Mouse (Mus musculus) ZHBTc4 (cell line): ENCODE measurements around the gene Ly6g6d.

ENCODE experiments used
- DNase-seq: peaks from one replicate; pipeline ENCODE4 v3.0.0-alpha.2; 2011; ENCODE audit warnings: low read depth, low spot score

Ly6g6d gene

DNA sequence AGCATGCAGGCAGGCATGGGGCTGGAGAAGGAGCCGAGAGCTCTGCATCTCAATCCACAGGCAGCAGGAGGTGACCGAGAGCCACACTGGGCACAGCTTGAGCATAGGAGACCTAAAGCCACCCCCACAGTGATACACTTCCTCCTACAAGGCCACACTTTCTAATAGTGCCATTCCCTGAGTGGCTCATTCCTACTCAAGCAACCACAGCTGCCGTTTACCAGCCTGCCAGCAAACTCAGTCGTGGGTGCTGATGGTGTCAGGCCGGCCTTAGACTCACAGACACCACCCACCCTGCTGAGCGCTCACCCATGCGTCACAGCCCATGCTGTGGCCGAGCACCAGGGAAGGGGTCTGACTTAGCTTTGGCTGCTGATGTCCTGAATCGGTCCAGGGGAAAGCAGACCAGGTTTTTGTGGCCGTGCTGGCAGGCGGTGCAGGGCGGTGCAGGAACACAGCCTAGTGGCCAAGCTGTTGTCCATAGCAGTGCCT, 19.3 kb upstream of the Ly6g6d start:
- DNase-seq = peak; percentile 23

DNA sequence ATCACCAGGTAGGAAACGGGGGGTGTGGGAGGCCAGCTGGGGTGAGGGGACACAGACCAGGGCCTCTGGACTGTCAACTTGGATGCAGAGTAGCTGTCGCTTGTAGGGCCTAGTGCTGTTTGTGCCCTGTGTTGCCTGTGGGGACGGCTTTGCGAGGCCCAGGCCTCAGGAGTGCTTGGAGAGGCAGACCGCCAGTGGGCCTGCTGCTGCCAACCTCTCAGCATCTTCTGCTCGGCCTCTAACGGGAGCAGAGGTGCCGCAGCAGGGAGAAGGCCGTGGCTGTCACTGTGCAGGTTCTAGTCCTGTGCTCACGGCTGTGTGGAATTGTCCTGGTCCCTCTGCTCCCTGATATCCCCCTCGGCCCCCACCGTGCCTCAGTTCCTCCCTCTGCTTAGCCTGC, 18.7 kb upstream of the Ly6g6d start:
- DNase-seq = no peak

DNA sequence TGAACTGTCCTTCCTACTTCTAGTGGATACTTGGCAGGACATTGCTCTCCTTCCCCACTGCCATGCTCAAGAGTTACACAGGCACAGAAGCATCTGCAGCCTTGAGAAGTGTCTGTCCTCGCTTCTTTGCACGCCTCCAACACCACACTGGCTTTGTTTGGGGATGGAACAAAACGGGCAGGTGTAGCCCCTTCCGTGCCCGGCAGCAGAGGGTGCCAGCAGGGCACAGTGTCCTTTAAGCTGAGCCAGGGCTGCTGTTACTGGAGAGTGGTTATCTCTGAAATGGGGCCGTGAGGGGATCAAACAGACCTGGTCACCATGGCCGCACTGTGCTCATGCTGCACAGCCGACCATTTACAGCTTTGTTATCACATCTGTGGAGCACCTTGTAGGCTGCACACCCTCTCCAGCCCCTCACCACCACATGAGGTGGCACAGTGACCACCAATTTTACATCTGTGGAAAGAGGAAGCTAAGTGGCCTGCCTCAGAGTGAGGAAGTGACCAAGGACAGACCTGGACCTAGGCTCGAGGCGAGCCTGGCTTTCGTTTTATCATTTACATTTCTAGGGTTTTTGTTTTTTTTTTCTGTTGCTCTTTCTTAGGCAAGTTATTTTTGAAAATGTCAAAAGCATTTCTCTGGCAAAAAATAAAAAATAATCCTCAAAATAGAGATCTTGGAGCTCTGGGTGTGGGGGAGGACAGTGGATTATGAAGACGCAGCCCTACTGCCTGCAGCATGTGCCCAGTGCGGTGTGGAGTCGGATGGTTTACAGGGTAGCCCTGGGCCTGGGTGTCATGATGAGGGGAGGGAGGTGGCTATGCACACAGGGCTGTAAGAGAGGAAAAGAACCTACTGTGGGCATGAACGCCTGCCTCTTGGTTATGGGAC, 16.9 kb upstream of the Ly6g6d start:
- DNase-seq = no peak

DNA sequence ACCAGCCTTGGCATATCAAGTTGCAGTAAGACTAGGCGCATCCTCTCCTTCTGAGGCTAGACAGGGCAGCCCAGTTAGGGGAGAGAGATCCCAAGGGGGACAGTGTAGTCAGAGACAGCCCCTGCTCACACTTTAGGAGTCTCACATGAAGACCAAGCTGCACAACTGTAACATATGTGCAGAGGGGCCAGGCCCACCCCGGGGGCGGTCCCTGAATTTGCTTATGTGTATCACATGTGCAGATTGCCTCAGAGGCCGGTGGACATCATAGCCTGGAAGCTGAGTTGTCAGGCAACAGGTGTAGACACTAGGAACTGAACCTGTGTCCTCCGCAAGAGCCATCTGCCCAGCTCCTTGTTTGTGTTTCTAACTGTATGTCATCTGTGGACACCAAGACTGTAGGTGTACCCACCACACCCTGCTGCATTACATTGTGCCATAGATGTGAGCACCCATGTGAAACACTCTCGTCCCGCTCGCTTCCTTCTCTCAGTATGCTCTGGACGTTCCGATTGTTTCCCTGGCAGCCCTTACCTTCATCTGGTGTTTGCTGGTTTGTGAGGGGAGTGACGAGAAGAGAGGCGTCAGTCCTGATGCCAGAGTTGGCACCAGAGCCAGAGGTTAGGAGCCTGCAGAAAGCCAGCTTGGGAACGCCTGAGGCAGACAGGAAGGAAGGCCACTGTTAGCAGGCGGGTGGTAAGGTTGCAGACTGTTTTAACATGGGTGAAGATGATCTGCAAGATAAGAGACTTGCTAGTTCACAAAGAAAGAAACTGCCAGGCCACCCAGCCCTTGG, 14.7 kb upstream of the Ly6g6d start:
- no peak for DNase-seq

DNA sequence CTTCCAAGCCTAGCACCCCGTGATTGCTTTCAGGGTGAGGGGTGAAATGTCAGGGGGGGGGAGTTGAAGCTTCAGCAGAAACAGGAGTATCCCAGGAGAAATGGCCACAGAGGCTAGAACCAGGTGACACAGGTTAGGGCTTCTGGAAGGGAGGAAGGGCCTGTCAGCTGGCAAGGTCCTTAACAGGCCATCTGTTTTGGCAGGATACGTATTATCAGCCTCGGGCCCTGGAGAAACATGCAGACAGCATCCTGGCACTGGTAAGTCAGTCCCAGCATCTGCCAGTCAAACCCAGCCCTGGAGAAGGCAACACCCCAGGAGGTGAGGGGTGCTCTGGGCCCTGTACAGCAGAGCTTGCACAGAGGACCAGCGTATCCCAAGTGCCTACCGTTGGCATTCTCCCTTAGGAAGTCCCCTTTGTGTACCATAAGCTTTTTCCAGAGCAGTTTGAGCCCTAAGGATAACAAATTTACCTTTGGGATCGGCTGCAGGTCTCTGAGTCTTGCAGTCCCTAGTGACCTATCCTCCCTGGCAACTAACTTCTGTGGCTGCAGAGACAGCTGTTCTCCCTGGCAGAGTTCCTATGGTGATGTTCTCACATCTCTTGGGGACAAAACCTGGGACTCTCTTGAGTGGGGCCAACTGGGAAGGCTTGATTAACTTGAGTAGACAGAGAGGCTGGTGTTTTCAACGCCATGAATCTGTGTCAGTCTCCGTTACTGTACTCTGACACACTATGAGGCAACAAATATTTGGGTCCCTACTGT, 12.5 kb upstream of the Ly6g6d start:
- DNase-seq = no peak

DNA sequence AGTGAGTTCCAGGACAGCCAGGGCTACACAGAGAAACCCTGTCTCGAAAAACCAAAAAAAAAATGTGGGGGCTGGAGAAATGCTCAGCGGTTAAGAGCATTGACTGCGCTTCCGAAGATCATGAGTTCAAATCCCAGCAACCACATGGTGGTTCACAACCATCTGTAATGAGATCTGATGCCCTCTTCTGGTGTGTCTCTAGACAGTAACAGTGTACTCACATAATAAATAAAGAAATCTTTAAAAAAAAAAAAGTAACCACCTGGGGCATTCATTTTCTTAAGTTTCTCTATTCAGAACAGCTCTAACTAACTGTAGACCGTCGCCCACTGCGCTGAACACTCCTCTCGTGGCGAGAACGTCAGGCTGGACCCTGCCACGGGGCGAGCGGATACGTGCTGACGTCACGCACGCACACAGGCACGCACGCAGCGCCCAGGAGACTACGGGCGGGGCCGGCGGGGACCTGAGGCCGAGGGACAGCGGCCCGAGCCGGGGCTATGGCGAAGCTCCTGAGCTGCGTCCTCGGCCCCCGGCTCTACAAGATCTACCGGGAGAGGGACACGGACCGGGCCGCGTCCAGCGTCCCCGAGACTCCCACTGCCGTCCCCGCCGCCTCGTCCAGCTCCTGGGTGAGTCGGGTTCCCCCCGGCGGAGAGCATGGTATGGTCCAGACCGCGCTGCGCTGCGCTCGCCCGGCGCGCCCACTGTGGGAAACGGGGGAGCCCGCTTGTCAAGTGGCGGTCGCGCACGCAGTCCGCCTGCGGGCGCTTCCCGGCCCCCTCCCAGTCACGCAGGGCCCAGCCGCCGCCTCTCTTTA, 11.2 kb upstream of the Ly6g6d start, which contains the start of gene Abhd16a:
TSS of gene Abhd16a (plus strand) at position 439 of the 820 bp plus-strand sequence.
- peak; percentile 97 for DNase-seq

DNA sequence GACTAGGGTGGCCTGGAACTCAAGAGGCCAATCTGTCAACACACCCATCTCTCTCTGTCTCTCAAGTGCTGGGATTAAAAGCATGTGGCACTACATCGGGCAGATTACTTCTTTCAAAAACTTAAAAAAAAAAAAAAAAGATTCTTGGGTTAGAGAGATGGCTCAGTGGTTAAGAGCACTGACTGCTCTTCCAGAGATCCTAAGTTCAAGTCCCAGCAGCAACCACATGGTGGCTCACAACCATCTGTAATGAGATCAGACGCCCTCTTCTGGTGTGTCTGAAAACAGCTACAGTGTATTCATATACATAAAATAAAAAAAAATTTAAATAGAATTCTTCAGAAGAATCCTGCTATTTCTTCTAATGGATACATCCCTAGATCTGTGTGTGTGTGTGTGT, 10.3 kb upstream of the Ly6g6d start:
- DNase-seq = peak; percentile 51

DNA sequence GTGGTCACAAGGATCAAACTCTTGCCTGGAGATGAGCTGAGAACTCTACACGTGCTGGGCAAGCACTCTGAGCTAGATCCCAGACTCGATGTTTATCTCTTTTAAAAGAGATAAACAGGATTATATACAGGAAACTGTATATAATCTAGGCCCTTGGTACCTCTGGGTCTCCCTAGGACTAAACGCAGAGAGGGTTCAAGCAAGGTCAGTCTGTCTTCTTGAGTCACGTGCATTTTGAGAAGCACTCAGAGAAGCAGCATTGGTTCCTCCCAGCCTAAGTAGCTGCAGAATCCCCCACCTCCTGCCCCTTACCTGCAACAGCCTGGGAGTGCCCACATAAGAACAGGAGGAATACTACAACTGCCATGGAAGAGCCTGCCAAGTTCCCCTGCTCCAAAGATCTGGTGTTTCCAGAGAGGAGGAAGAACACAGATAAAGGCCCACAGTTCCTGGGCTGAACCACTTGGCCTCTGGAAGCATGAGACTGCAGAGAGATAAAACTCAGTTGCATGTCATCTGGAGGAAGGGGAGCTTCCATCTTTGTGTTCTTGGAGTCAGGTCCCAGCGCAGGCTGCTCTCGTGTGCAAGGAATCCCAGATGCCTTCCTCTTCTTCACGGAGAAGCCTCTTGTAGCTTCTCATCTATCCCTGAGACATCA, 7.5 kb upstream of the Ly6g6d start, which contains the start of gene Ly6g6f:
TSS of gene Ly6g6f (minus strand) at position 403 of the 658 bp plus-strand sequence.
- no peak for DNase-seq

DNA sequence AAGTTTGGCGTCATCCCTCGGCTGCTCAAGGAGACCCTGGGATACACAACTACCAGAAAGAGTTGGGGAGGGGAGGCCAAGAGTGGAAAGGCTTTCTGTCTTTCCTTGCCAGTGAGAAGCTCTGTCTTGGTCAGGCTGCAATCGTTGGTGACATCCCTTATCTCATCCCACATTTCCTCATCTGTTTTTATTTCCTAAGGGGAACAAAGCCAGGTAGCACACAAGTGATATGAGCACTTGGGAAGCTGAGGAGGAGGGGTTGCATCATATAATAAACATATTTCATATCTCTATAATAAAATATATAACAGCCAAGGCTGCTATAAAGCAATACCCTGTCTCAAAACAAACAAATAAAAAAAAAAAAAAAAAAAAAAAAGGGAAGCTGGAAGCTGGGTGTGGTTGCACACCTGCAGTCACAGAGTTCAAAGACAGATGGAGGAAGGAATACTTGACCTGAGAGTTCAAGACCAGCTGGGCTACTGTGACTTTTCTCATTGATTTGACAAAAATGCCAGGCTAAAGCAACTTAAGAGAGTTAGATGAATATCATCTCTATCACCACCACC, 6.1 kb upstream of the Ly6g6d start:
- no peak for DNase-seq

DNA sequence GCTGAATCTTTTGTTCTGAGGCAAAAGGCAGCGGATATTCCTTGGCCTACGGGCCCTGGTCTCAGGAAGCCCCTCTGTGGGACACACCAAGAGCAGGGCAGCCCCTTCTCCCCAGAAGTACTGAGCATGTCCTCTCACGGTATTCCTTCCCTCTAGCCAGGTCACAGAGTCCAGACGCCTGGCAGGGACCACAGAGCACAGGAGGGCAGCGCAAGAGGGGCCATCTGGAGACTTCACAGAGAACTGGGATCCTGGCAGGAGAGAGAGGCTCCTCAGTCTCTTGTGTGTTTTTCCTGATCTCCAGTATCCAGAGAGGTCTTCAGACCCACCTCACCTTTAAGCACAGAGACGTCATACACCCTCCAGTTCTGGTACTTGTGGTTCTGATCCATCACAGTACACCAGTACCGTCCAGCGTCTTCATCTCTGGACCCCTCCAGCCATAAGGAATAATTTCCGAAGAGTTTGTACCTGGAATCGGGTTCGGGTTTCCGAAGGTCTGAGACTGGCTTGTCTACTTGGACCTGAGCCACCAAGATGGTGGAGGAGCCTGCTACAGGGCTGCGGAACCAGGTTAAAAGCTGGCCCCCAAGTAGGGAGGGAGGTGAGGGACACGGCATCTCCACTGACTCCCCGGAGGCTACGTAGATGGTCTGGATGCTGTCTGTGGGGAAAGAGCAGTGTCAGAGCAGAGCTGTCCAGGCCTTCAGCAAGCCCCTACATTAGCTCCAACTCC, 5.1 kb upstream of the Ly6g6d start:
- DNase-seq = no peak

DNA sequence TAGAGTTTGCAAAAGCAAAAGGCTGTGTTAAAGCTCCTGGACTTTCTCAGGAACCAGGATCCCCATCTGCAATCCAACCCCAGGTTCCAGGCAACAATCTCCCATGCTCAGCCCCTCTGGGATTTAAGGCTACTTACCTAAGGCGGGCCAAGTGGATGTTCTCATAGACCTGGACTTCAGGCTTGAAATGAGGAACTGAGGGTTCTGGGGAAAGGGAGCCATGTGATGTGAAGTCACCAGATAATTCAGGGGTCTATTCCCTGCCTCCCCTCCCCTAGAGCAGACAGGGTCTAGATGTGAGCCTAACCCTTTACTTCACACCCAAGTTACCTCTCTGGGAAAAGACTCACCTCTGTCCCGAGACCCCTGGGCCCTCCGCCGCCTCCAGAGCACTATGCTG, 2.8 kb upstream of the Ly6g6d start:
- DNase-seq = no peak

DNA sequence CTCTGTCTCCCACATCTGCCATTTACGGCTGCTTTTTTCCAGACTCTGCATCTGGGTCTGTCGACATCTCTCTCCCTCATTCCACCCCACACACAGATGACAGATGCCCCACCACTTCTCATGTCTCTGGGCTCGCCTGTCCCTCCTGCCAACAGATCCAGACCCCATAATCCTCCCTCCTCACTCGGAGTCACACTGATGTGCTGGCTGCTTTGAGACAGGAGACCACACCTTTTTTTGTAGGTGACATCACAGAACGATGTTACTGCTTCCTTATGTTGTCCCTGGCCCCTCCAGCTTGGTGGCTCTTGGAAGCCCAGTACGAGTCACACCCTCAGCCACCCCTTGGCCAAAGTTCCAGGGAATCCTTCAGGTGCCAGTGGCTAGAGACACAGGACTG, 2.4 kb upstream of the Ly6g6d start:
- no peak for DNase-seq

DNA sequence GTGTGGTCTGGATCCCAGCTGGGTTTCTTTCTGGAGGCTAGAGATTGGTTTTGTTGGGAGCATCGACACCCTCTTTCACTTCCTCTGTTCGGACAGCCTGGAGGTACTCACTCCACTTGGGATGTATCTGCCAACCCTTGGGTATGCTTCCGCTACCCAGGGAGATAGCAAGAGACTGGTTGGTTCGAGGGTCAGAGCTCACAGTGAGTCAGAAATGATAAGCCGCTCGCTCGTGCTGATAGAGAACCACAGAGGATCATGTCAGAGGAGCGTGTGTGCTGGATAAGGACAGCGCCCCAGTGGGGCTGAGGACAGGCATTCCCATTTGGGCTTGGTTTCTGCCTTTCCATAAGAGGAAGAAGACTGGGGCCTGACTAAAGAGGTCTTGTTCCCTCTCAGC, 1.9 kb upstream of the Ly6g6d start:
- peak; percentile 28 for DNase-seq

DNA sequence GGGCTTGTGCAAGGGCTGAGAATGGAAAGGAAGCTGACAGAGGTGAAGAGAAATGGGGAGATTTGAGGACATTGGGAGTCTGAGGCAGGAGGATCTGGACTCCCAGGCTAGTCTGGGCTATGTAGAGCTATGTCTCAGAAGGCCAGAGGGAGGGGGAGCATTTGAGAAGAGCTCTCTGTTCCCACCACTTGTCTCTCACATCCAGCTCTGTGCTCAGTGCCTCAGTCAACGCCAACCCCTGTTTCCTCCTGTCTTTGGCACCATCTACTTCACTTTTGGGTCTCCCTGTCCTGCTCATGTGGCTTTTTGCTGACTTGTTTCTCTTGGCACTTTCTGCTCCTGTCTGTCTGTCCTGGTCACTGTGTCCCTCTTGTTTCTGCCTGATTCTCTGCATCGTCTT, 580 bp downstream of the Ly6g6d start:
- no peak for DNase-seq

DNA sequence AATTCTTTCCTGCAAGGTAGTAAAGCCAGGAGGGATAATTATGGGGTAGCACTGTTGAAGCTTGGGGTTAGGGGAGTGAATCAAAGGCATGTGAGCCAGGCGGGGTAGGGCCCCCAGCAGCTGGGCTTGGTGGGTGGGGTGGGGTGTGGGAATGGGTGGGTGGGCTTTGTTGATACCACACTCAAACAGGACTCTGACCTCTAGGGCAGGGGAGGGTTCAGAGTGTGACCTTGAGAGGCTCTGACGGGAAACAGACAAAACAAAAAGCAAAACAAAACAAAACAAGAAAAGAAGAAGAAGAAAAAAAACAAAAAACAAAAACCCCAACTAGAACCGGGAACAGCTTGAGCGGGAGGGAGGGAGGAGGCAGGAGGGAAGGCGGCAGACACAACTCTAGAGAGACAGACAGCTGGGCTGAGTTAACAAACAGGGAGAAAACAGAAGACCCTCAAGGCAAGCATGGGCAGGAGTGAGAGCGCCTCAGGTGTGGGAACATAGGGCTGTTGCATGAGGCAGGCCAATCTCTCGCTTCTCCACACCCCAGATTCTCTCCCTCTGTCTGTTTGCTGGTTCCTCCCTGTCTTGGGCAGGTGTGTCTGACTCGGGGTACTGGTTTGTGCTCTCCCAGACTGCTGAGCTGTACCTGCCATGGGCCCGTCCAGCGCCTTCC, 1.2 kb downstream of the Ly6g6d start, which contains the start of gene Ly6g6e:
TSS of gene Ly6g6e (plus strand) at position 396 of the 670 bp plus-strand sequence.
- peak; percentile 64 for DNase-seq

DNA sequence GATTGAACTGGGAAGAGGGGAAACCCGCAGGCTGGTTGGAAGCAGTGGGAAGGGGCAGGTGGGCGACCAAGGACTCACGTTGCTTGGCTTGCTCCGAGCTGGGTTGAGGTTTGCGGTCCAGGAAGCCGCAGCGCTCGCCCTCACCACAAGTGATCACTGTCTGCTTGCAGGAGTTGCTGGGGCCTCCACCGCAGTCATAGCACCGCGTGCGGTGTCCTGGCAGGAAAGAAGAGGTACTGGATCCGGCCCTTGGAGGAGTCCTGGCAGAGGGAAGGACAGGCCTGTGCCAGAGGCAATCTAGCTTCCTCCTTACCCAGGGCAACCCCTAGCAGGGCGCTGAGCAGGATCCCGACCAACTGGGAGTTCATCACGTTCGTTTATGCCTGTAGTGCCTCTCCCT, 3.8 kb downstream of the Ly6g6d start:
- no peak for DNase-seq

DNA sequence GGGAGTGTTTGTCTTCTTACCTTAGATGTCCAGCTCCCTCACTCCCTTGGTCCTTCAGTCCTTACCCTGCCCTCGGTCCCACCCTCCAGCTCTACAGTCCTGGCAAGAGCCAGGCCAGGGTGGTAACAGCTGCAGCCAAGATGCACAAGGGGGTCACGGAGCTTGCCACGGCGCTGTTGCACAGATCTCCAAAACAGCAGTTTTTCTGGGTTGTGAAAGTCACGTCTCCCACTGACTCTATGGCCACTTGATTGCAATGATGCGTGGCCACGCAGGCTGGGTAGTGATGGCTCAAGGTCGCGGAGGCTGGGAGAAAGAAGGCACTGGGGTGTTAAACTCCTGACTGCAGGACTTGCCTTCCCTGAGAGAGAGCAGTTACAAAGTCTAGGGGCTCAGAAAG, 6.4 kb downstream of the Ly6g6d start:
- no peak for DNase-seq

DNA sequence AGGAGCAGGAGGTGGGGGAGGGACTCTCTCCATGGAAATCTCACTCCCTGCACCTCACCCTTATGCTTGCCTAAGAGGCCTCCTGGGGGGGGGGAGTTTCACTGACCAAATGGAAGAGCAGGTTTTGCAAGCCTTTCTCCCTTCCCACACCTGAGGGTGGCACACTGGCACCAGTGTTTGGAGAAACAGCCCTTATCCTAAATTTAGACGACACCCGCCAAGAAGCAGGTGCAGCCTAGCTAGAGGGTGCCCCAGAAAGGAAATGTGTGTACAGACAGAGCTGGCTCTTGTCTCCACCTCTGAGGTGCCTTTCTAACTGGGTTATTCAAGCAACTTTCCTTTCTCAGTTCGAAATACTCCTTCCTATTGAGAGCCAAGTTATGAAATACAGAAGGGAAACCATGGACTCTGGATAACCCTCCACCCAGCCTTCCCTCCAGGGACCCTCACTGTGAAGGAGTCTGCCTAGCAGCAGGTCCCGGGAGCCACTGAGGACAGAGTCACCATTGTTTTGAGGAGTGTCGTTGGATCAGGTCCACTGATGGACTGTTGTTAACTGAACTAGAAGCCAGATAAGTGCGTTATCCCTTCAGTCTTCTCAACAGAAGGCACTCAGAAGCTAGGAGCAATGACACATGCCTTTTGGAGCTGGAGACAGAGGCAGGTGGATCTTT, 7.2 kb downstream of the Ly6g6d start:
- DNase-seq = no peak
